Mouse (Mus musculus) right cerebral cortex, postnatal 36 days (tissue): ENCODE results near the gene Rnf150.
"Not testable (repeated sequence)": the region's sequence is repeated elsewhere in the genome, so short reads cannot be mapped to it uniquely, and the experiment has no call there.

Experiments
- DNase-seq, 2 experiments: peaks; one replicate each; pipeline ENCODE4 v3.0.0; 2022; ENCODE audit warnings: low spot score in 2 of 2, mixed read lengths in 1 of 2

Gene Rnf150

DNA sequence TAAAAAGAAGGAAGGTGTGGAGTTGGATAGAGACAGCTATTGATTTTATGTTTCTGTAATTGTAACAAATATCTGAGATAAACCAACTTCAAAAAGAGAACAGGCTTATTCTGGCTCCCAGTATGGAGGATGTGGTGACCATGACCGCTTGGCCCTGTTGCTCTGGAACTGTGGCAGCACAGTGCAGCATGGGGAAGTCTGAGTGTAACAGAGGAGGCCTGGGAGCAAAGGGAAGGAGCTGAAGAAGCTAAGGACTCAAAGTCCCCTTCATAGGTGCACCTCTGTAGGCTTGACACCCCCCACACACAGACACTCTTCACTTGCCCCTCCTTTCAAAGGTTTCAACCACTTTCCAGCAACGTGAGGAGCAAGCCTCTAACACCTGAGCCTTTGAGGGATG lies 214.2 kb downstream of the Rnf150 start:
- DNase-seq, result no peak

DNA sequence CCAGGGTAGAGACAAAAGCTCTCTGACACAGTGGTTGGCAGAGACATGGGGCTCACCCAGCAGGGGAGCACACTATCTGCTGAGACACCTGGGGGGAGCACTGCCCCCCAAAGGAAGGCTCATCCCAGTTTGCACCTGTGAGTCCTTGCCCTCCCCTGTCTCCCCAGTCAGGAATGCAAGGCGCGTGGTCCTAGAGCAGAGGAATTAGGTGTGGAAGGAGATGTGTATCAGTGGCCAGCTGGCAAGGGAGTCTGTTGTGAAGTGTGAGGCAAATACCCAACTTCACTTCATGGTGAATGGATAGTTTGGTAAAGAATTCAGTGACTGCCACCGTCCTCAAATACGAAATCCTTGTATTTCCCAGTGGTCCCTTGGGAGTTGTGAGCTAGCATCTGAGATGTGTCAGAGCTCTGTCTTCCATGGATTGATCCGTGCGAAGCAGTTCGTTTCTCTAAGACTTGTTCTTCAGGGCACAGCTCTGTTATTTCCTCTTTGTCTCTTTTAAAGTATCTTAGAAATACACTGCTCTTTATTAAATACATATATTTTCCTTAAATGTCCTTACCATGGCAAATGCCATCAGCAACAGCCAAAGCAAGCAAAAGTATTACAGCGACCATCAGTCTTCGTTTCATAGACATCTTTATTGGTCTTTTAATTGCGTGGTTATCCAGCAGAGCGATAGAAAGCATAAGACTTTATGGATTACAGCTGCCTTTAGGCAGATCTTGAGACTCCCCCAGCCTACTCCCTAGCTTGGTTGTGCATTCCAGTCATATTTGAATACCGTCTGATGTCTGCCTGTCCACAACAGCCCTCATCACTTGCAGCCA lies 215.8 kb downstream of the Rnf150 start:
- DNase-seq, result no peak

DNA sequence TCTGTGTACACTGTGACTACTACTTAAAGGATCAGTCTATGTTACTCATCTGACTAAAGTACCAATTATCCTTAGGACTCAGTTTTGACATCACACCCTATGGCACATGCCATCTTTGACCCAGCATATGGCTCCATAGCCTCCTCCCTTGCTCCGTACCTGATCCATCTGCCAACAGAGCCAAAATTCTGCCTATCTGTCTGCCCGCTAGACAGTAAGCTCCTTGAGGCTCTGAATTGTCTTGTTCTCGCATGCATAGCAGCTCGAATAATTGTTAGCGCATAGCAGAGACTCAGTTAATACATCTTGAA lies 216.3 kb downstream of the Rnf150 start:
- no peak for DNase-seq

DNA sequence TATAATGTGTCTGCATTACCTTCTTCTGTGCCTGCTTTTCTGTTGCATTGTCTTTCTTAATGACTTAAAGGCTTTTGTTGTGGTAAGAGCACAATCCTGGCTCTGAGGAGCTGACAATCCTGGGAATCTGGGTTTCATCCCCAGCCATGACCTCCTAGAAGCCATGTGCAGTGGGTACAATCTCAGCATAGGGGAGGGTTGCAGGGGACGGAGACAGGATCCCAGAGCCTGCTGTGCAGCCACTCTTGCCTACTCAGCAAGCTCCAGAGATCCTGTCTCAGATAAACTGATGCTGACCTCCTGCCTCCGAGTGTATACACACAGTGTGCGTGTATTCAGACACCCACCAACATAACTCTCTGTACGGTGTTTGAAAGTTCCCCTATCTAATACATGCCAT lies 218.1 kb downstream of the Rnf150 start:
- DNase-seq, result no peak

DNA sequence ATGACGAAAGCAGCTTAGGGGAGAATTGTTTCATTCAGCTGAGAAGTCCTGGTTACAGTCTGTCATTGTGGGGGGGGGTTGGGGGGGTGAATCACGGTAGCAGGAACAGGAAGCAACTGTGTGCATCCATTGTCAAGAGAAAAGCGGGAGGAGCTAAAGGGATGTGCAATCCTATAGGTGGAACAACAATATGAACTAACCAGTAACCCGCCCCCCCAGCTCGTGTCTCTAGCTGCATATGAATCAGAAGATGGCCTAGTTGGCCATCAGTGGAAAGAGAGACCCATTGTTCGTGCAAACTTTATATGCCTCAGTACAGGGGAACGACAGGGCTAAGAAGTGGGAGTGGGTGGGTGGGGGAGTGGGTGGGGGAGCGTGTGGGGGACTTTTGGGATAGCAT lies 218.7 kb downstream of the Rnf150 start:
- DNase-seq, result not testable (repeated sequence)

DNA sequence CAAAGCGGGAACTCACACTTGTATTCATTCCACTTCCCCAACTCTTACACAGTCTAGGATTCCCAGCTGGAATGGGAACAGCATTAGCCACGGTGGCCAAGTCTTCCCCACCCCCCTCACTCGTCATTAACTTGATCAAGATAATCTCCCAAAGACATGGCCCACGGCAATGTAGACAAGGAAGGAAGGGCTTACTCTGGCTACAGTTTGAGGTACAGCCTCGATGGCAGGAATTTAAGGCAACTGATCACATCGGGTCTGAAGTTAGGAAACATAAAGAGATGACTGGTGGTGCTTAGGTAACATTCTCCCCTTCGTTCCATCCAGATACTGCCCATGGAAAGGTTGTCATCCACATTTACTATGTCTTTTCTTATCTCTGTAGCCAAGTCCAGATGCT lies 219.1 kb downstream of the Rnf150 start:
- no peak for DNase-seq

DNA sequence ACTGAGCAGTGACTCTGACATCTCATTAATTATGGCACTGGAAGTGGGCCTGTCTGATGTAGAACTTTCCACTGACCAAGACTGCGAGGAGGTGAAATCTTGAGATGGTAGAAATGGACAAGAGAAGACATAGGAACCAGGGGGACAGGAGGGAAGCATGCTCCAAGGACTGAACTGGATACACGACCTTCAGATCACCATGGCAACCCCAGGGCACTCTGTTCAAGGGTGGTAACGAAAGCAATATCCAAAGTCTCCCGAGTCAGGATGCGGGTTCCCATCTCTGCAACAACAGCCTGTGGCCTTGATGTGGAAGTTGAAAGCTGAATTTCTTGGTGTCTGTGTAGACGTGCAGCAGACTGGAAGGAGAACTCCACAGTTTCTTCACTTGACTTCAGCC lies 220.3 kb downstream of the Rnf150 start:
- DNase-seq, result no peak

DNA sequence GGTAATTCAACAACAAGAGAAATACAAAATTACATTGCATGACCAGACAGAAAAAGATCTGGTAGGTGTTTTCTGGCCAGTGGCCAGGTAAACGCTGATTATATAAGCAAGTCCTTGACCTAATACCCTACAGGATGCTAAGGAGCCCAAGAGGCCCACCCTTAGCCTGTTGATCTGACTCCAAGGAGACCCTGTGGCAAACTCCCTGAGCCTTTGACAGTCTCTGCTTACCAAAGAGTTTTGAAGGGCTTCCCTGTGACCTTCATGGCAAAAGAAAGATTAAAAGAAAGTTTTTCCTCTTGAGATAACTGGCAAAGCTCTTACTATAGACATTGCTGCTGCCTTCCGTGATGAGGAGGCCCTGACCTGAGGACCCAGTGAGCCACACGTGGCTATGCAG lies 222.4 kb downstream of the Rnf150 start:
- DNase-seq, result no peak

DNA sequence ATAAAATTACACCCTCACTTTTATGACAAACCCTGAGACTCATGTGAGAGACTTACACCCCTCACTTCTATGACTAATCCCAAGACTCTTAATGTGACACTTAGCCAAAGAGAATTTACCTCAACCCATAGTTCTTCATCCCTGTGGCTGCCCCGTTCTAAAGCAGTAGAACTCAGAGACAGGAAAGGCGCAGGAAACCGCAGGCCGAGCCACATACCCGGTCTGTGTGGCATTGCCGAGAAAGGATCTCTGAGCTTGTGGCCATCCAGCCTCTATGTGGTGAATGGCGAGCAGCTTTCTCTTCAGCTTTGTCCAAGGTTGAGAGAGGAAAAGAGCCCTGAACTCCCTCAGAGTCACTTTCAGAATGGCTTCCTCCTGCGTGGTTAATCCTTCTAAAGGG lies 223.5 kb downstream of the Rnf150 start:
- no peak for DNase-seq

DNA sequence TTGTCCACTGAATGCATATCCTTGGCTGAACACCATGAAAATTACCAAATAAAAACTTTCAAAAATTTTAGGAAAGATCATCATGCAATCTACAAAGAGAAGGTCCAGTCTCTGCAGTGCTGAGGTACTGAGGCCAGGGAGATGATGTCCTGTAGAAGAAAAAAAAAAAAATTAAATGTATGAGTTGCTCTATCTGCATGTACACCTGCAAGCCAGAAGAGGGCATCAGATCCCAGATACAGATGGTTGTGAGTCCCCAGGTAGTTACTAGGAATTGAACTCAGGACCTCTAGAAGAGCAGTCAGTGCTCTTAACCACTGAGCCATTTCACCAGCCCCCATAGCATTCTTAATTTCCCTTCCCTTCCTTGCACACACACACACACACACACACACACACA lies 224.4 kb downstream of the Rnf150 start:
- DNase-seq, result no peak

DNA sequence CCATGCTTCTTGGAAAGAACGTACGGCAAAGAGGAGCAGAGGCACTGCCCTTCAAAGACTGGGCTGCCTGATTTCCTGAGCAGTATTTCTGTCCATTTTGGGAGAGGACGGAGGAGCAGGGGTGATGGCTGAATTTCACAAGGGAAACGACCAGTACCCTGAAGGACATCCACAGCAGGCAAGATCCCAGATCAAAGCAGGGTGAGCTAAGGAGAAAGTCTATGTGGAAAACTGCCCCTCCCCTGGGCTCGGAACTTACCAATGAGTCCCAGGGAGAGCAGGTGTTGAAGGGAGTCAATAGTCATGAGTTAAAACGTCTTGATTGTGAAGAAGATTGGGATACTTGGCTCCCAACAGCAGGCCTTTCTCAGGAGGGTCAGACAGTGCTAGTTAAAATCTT lies 225.0 kb downstream of the Rnf150 start:
- no peak for DNase-seq

DNA sequence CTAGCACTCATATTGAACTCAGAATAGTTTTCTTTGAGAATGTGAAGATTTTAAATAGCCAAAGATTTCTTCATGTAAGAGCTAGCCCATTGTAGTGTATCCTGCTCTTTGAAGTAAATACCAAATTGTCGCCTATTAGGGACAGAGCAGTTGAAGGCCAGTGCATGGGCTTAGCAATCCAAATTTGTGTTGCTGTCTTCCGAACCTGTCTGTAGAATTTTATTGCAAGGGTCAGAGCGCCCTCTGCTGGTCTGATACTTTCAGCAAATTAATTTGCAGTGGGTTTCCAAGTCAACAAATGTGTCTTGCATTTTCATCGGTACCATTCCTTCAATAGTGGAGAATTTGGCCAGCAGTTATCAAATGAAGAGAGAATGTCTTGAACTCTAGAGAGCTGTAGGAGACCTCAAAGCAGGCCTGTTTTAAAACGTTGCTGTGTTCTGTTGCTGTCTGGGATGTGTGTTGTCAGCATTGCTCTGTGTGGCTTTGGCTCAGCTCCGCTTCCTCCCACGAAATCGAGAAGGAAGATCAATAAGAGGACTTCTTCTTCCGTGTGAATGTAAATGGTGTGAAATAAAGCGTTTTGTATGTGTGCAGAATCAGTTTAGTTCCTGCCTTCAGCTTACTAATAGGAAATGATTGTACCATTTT lies 226.3 kb downstream of the Rnf150 start:
- DNase-seq, result peak; percentile 80

DNA sequence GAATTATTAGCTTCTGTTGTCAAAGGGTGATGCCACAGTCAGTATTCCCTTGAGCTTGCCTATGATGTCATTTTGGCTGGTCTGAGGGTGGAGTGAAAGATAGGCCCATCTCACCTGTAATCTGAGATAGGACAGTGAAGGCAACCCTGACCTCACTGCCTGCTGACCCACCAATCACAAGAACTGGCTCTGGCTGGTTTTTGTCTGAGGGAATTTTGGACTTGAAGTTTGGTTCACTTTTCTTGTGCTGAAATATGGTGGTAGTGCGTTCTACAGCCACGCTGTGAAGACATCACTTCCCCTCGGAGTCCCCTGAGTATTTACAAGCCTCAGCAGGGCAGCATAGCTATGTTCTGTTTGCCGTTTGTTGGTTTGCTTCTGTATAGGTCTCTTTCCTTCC lies 227.3 kb downstream of the Rnf150 start:
- no peak for DNase-seq

DNA sequence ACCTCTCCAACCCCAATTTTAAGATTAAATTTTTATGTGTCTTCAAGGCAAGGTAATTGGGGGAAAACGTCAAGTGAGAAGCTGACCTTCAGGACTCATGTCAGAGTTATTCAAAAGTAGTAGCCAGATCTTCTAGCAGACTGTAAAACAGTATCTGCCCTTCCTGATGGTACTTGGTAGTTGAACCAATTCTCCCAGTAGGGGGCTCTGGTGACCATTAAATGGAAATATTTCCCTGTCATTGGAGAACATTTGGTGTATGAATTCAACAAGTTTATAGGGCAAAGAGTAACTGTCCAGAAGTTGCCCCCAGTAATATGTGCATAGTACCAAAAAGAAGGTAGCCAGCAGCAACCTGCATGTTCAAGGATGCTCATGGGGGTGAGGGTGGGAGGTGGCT lies 236.9 kb downstream of the Rnf150 start:
- no peak for DNase-seq

DNA sequence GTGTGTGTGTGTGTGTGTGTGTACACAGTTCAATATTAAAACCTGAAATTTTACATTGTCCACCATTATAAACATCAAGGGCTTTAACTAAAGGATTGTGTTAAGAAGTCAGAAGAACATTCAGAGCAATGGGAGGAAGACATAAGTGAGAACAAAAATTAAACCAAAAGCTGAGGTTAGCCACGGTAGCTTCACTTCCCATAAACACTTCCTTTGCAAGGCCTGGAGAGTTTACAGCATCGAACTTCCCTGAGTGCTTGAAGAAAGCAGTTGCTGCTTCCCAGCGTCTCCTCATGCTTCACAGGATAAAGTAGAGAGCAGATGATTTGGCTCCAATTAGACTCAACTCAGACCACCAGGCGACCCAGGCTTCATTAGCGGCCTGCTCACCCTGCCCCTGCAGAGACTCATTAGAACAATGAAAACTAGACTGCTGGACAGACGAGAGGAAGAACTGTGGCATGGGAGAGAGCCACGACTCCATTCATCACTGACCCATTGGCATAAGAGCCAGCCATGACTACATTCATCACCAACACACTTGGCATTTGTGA lies 239.9 kb downstream of the Rnf150 start:
- DNase-seq, result no peak

DNA sequence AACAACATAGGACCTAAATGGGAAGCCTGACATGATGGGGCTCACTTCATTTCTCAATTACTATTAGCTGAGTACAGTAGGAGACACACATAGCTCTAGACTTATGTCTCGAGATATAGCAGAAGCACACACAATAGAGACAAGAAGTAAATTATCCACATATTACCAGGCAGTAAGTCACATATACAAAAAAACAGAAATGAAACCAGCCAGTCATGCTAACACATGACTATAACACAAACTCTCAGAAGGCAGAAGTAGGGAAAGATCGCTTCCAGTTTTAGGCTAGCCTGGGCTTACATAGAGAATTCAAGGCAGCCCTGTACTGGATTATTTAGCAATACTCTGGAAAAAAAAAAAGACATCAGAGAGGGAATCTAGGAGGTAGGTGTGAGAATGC lies 240.8 kb downstream of the Rnf150 start:
- no peak for DNase-seq

DNA sequence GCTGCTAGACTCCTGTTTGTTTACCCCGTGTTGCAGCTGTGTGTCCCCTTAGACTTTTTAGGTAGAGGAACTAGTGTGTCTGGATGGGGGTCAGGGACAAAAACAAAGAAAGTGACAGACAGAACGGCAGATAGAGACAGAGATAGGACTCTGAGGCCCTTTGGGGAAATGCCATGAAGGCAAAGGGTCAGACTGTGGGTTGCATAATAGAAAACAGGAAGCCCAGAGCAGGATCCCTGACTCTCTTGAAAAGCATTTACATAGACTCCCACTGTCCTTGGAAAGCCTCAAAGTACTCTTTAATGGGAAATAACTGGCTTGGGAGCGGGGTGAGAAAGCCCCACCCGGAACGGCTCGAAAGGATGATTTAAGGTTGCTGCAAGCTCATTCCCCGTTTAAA lies 246.6 kb downstream of the Rnf150 start:
- DNase-seq, result no peak

DNA sequence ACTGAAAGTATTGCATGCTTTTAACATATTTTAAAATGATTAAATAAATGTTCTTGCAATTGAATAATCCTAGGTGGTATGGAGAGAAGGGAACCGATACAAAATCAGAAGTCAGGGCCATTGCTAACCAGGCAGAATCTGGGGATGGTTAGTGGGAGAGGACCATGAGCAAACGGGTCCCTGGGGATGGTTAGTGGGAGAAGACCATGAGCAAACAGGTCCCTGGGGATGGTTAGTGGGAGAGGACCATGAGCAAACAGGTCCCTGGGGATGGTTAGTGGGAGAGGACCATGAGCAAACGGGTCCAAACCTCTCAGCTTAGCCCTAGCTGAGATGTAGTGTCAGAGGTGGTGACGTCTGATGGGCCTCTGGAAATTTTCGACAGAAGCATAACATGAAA lies 247.0 kb downstream of the Rnf150 start:
- no peak for DNase-seq

DNA sequence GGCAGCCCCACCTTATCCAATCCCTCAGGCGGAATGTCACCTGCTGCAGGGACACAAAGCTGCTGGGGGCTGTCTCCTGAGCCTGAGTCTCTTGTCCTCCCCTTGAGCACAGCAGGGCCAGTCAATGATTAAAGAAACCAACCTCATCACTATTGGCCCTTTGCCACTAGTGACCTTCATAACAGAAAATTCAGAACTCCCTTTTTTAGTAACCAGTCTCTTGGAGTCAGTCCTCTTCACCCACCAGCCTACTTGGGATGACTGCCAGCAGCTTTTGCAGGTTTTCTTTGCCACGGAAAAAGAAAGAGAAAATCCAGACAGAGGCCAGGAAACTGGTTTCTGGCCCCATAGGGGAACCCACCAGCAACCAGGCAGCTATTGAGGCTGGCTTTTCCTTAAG lies 271.9 kb downstream of the Rnf150 start:
- no peak for DNase-seq

DNA sequence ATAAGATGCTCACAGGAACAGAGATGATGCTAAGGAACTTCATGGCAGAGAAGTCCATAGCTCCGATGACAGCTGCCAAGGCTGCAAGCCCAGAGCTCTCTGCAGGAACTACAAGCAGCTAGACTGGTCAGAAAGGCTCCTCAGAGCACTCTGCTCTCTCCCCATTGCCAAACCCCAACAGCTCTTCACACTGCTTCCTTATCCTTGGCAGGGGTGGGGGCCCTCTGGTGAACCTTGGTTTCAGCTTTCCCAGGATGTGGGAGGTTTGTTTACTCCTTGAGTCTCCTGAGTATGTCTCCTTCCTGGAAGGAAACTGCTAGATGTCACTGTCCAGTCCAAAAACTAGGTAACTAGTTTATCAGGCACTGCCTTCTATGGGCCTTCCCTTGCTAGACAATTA lies 276.9 kb downstream of the Rnf150 start:
- DNase-seq, result no peak

DNA sequence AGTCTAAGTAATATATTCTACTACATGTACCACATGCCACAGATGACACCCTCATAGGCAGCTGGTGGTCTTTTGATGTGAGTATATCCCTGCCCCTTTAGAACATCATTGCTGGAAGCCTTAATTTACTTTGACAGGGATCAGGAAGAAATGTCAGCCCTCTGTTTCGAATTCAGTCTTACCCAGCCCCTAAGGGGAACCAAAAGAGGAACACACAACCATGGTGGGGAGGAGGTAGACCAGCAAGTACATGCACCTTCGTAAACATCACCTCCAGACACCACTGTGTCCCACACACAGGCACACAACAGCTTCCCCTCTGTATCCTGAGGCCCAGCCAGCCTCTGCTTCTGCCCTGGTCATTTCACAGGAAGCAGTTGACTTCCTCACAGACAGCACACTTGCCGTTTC lies 277.6 kb downstream of the Rnf150 start:
- no peak for DNase-seq
